Mouse (Mus musculus) lung, embryonic 16.5 days (tissue): Measurements from ENCODE around the gene Rapgef4. TPM values are rescaled to one million over a fixed set of nuclear protein-coding genes. Genes with fewer than 3 reads are reported as not detected.

Experiments used
- ATAC-seq: fragments of 200-750 bp; cut with Nextera tagmentation; 2 replicates; pipeline ENCODE4 v1.8.0; 2017; ENCODE audit warnings: low read depth, mild to moderate bottlenecking, moderate library complexity
- H3K27ac ChIP-seq: fragments of 300-500 bp; sonication (generic); 2 replicates; pipeline ENCODE4 v1.5.1; 2014; ENCODE audit warnings: mild to moderate bottlenecking, control low read depth, low read length
- H3K27me3 ChIP-seq: fragments of 300-500 bp; sonication (generic); 2 replicates; pipeline ENCODE4 v1.6.1; 2014; ENCODE audit warnings: low read depth, low read length, mixed read lengths; ENCODE audit not compliant: control insufficient read depth, insufficient read depth
- H3K36me3 ChIP-seq: fragments of 300-500 bp; sonication (generic); 2 replicates; pipeline ENCODE4 v1.6.1; 2014; ENCODE audit warnings: low read length; ENCODE audit not compliant: control insufficient read depth, insufficient read depth
- H3K4me1 ChIP-seq: fragments of 300-500 bp; sonication (generic); replicated peaks from 2 replicates; pipeline ENCODE4 v1.6.1; 2014; ENCODE audit warnings: low read length, mixed read lengths; ENCODE audit not compliant: control insufficient read depth, insufficient read depth
- H3K4me2 ChIP-seq: fragments of 300-500 bp; sonication (generic); 2 replicates; pipeline ENCODE4 v1.6.1; 2014; ENCODE audit warnings: low read depth, low read length, control low read depth
- H3K4me3 ChIP-seq: fragments of 300-500 bp; sonication (generic); 2 replicates; pipeline ENCODE4 v1.5.1; 2014; ENCODE audit warnings: mild to moderate bottlenecking, low read length, control low read depth
- H3K9ac ChIP-seq: fragments of 300-500 bp; sonication (generic); 2 replicates; pipeline ENCODE4 v1.6.1; 2014; ENCODE audit warnings: low read length, control low read depth
- H3K9me3 ChIP-seq: fragments of 300-500 bp; sonication (generic); 2 replicates; pipeline ENCODE4 v1.6.1; 2016; ENCODE audit warnings: low read length; ENCODE audit not compliant: control insufficient read depth
- WGBS: fragments of 180-500 bp; shearing (Covaris S2); extraction: QIAGEN DNeasy Blood & Tissue Kit; methylation state at CpG from one replicate; pipeline ENCODE4 v1.1.7; 2014; 5-methylcytosine and 5-hydroxymethylcytosine counted together
- polyA plus RNA-seq: library from polyadenylated mRNA; unstranded; fragments of >200 nt; fragmentation: Nextera tagmentation; extraction: Ambion mirVana; gene quantifications from 2 replicates; pipeline ENCODE4 v1.2.1, GENCODE M21; 2015

Rapgef4 gene
- polyA plus RNA-seq, 1 experiment from 2014 or later = 3.7 TPM

- Histone ChIP-seq H3K4me3 (no peak overlapping the region), H3K9ac (no peak overlapping the region), H3K9me3 (no peaks in the 10 kb centered on the region), H3K36me3 (no peaks in the 10 kb centered on the region), H3K27me3 (no peaks in the 10 kb centered on the region), H3K4me1 (peaks cover 25% of the 10 kb centered on the region), H3K27ac (no peak overlapping the region), H3K4me2 (no peak overlapping the region)
- 86% methylated on average over 5 of the region's 5 CpGs for WGBS
- ATAC-seq = no peak
Measured at GRCm38 (mm10) chr2:72165136-72165854, 184.3 kb downstream of the Rapgef4 start.

- no peak overlapping the region; the same call in 1 of the 2 replicates for H3K4me2 ChIP-seq
- WGBS = 11% methylated on average over 9 of the region's 9 CpGs
- H3K27ac ChIP-seq = peak overlapping the region; percentile 91
- no peak overlapping the region for H3K4me3 ChIP-seq
- no peaks in the 10 kb centered on the region for H3K9me3 ChIP-seq
- H3K27me3 ChIP-seq = no peaks in the 10 kb centered on the region
- peak; percentile 91 for ATAC-seq
- H3K4me1 ChIP-seq = peaks cover 34% of the 10 kb centered on the region
- H3K36me3 ChIP-seq = no peaks in the 10 kb centered on the region
- no peak overlapping the region for H3K9ac ChIP-seq
Measured at GRCm38 (mm10) chr2:72169451-72170100, 188.5 kb downstream of the Rapgef4 start.

GRCm38 (mm10) chr2:72170546-72170945 is 189.5 kb downstream of the Rapgef4 start:
- 0 out of 2 replicates have a peak overlapping the region, but pooled peaks have one; percentile 91 for H3K27ac ChIP-seq
- peaks cover 34% of the 10 kb centered on the region for H3K4me1 ChIP-seq
- H3K4me3 ChIP-seq = no peak overlapping the region

GRCm38 (mm10) chr2:72171204-72171603 is 190.2 kb downstream of the Rapgef4 start:
- peaks cover 40% of the 10 kb centered on the region for H3K4me1 ChIP-seq

More at GRCm38 (mm10) chr2:72170546-72170945, 189.5 kb downstream of the Rapgef4 start:
- Histone ChIP-seq H3K9ac (no peak overlapping the region), H3K36me3 (no peaks in the 10 kb centered on the region), H3K27me3 (no peaks in the 10 kb centered on the region), H3K9me3 (no peaks in the 10 kb centered on the region), H3K4me2 (no peak overlapping the region)
- 81% methylated on average over 8 of the region's 8 CpGs for WGBS
- ATAC-seq = no peak

GRCm38 (mm10) chr2:72173010-72173409 is 192.0 kb downstream of the Rapgef4 start:
- Histone ChIP-seq H3K27ac (no peak overlapping the region), H3K4me1 (peaks cover 39% of the 10 kb centered on the region), H3K36me3 (no peaks in the 10 kb centered on the region), H3K9ac (no peak overlapping the region), H3K4me2 (no peak overlapping the region), H3K9me3 (no peaks in the 10 kb centered on the region), H3K27me3 (no peaks in the 10 kb centered on the region), H3K4me3 (no peak overlapping the region)
- 45% methylated on average over 3 of the region's 3 CpGs for WGBS
- ATAC-seq = no peak

More at GRCm38 (mm10) chr2:72171204-72171603, 190.2 kb downstream of the Rapgef4 start:
- WGBS = 73% methylated on average over 5 of the region's 5 CpGs
- Histone ChIP-seq H3K9ac (no peak overlapping the region), H3K9me3 (no peaks in the 10 kb centered on the region), H3K27me3 (no peaks in the 10 kb centered on the region), H3K36me3 (no peaks in the 10 kb centered on the region), H3K4me3 (no peak overlapping the region), H3K27ac (peak overlapping the region; percentile 27; the same call in 1 of the 2 replicates), H3K4me2 (no peak overlapping the region)
- ATAC-seq = no peak

GRCm38 (mm10) chr2:72173844-72174243 is 192.8 kb downstream of the Rapgef4 start:
- H3K27ac ChIP-seq = no peak overlapping the region
- no peak for ATAC-seq
- WGBS = 38% methylated on average over 4 of the region's 4 CpGs
- H3K4me2 ChIP-seq = no peak overlapping the region
- no peak overlapping the region for H3K9ac ChIP-seq
- peaks cover 32% of the 10 kb centered on the region for H3K4me1 ChIP-seq
- no peaks in the 10 kb centered on the region for H3K36me3 ChIP-seq
- H3K9me3 ChIP-seq = no peaks in the 10 kb centered on the region
- H3K27me3 ChIP-seq = no peaks in the 10 kb centered on the region
- H3K4me3 ChIP-seq = no peak overlapping the region

GRCm38 (mm10) chr2:72175536-72175935 is 194.5 kb downstream of the Rapgef4 start:
- Histone ChIP-seq H3K27ac (no peak overlapping the region), H3K4me2 (no peak overlapping the region), H3K4me3 (no peak overlapping the region), H3K9me3 (no peaks in the 10 kb centered on the region), H3K27me3 (no peaks in the 10 kb centered on the region), H3K36me3 (no peaks in the 10 kb centered on the region), H3K4me1 (peaks cover 19% of the 10 kb centered on the region), H3K9ac (no peak overlapping the region)
- ATAC-seq = no peak
- WGBS = 63% methylated on average over 7 of the region's 7 CpGs

GRCm38 (mm10) chr2:72175971-72176370 is 194.9 kb downstream of the Rapgef4 start:
- Histone ChIP-seq H3K9ac (no peak overlapping the region), H3K4me1 (peaks cover 19% of the 10 kb centered on the region), H3K27me3 (no peaks in the 10 kb centered on the region), H3K4me3 (no peak overlapping the region), H3K27ac (no peak overlapping the region), H3K4me2 (no peak overlapping the region), H3K36me3 (no peaks in the 10 kb centered on the region), H3K9me3 (no peaks in the 10 kb centered on the region)
- ATAC-seq = no peak
- 26% methylated on average over 5 of the region's 5 CpGs for WGBS

- Histone ChIP-seq H3K4me2 (no peak overlapping the region), H3K27ac (no peak overlapping the region), H3K9me3 (no peaks in the 10 kb centered on the region), H3K36me3 (no peaks in the 10 kb centered on the region), H3K27me3 (no peaks in the 10 kb centered on the region), H3K4me1 (peaks cover 19% of the 10 kb centered on the region), H3K9ac (no peak overlapping the region), H3K4me3 (no peak overlapping the region)
- 69% methylated on average over 6 of the region's 6 CpGs for WGBS
- ATAC-seq = no peak
Measured at GRCm38 (mm10) chr2:72177214-72178023, 196.4 kb downstream of the Rapgef4 start.
